Comparison of ENCODE assay signal across 1 mouse cellular context in the genomic region with DNA sequence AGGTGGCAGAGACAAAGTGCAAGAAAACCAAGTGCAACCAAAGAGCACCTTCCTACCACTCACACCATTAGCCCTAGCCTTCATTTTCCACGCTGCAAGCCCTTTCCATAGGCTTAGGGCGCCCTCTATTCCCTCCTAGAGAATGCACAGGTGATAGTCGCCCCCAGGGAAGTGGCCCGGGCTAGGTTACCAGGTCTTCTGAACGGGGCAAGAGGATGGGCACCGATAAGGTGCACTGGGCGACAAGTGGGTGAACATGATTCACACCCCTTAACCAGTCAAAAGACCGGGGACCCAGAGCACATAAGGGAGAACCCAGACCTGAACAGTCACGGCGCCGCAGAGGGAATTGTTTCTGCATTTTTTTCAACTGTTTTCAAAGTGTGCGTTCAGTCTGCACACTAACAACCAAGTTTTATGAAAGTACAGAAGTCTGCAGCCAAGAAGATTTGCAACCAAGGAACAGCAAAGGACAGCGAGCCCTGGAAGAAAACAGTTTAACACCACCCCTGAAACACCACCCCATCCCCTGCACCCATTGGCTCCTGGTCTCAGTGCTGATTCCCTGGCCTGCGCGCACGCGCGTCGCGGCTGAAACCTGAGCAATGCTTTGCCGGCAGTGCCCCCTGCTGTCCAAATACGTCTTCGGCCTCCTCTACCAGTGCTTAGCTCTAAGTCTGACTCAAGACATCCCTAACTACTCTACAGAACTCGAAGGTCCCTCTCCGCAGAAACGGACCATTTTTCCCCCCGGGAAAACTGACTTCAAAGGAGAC.
TF ChIP-seq lines count a peak whose summit lies in the region.

No protein-coding gene starts in this region.

TF ChIP-seq in MEL, 35 proteins besides CTCF, POLR2A, EP300 and RAD21 (continued from another document):
- TF ChIP-seq CHD2 (IDR thresholded peaks at IDR 0.05; ENCODE audit: low read length): no peak
- TF ChIP-seq HCFC1 (IDR thresholded peaks at IDR 0.05; ENCODE audit: low read depth, low read length): peak; percentile 65
- TF ChIP-seq MYC (IDR thresholded peaks at IDR 0.05; ENCODE audit: low read depth, low read length): 0 out of 2 replicates have a peak, but pooled peaks have one; percentile 43
- no peak for TF ChIP-seq ZMIZ1 (IDR thresholded peaks at IDR 0.05; ENCODE audit: low read depth, low read length)
- no peak for TF ChIP-seq CHD1 (IDR thresholded peaks at IDR 0.05; ENCODE audit: low read depth, low read length)
- TF ChIP-seq USF1 (IDR thresholded peaks at IDR 0.05; ENCODE audit: low read depth, low read length): no peak; the same call in 1 of the 2 replicates
- TF ChIP-seq MAX (IDR thresholded peaks at IDR 0.05; ENCODE audit: low read length): no peak; the same call in 1 of the 2 replicates
- no peak for TF ChIP-seq GABPA (IDR thresholded peaks at IDR 0.05; ENCODE audit: low read depth, low read length)
- TF ChIP-seq TCF12 (IDR thresholded peaks at IDR 0.05; ENCODE audit: low read depth, low read length): peak; percentile 28; the same call in 1 of the 2 replicates
- TF ChIP-seq ZNF384 (IDR thresholded peaks at IDR 0.05; ENCODE audit: low read depth, low read length): peak; percentile 52; the same call in 1 of the 2 replicates
- TF ChIP-seq E2F4 (IDR thresholded peaks at IDR 0.05; ENCODE audit: borderline replicate concordance, low read depth, low read length): no peak
- no peak for TF ChIP-seq KAT2A (conservative IDR thresholded peaks at IDR 0.05; ENCODE audit: low read depth, low read length)
- no peak for TF ChIP-seq UBTF (IDR thresholded peaks at IDR 0.05; ENCODE audit: borderline replicate concordance, insufficient read depth, low read depth, low read length)
- 0 out of 2 replicates have a peak, but pooled peaks have one; percentile 53 for TF ChIP-seq JUND (IDR thresholded peaks at IDR 0.05; ENCODE audit: low read depth, low read length)
- peak; percentile 63 for TF ChIP-seq SIN3A (IDR thresholded peaks at IDR 0.05; ENCODE audit: low read length)
- TF ChIP-seq MEF2A (IDR thresholded peaks at IDR 0.05; ENCODE audit: extremely low read depth, insufficient replicate concordance, low read depth, low read length, poor library complexity, severe bottlenecking): no peak
- TF ChIP-seq ETS1 (IDR thresholded peaks at IDR 0.05; ENCODE audit: low read depth, low read length): no peak
- peak; percentile 41; the same call in 1 of the 2 replicates for TF ChIP-seq TBP (IDR thresholded peaks at IDR 0.05; ENCODE audit: low read depth, low read length)
- TF ChIP-seq NELFE (IDR thresholded peaks at IDR 0.05; ENCODE audit: low read depth, low read length): peak; percentile 32
- no peak for TF ChIP-seq ELF1 (IDR thresholded peaks at IDR 0.05; ENCODE audit: low read depth, low read length)
- TF ChIP-seq MXI1 (IDR thresholded peaks at IDR 0.05; ENCODE audit: low read depth, low read length): peak; percentile 44; the same call in 1 of the 2 replicates
- TF ChIP-seq POLR2AphosphoS2 (IDR thresholded peaks at IDR 0.05; ENCODE audit: low read length): no peak
